Mouse (Mus musculus): ENCODE measurements around the gene Enox2. TPM values are rescaled to one million over a fixed set of nuclear protein-coding genes. Genes with fewer than 3 reads are reported as not detected.
"Not testable (repeated sequence)": the region's sequence is repeated elsewhere in the genome, so short reads cannot be mapped to it uniquely, and the experiment has no call there.

The Enox2 gene
- polyA plus RNA-seq, 1 experiment = 7.2 TPM

- TF ChIP-seq CTCF (IDR thresholded peaks at IDR 0.05; ENCODE audit: extremely low read depth, insufficient read depth, low read length) = no peak
- no peak for TF ChIP-seq POLR2A (IDR thresholded peaks at IDR 0.05; ENCODE audit: extremely low read depth, insufficient read depth, low read length)
- H3K4me1 ChIP-seq (ENCODE audit: control insufficient read depth, insufficient read depth, low read length) = no peaks in the 10 kb centered on the region
- no peak overlapping the region for H3K27ac ChIP-seq (ENCODE audit: insufficient read depth, low read length)
- H3K4me3 ChIP-seq (ENCODE audit: insufficient read depth, low read length) = no peak overlapping the region
These were observed 106.9 kb downstream of the Enox2 start for GRCm38 (mm10) chrX:49181136-49181535.

GRCm38 (mm10) chrX:49178670-49179069 is 109.4 kb downstream of the Enox2 start:
- TF ChIP-seq POLR2A (IDR thresholded peaks at IDR 0.05; ENCODE audit: extremely low read depth, insufficient read depth, low read length) (no peak), CTCF (IDR thresholded peaks at IDR 0.05; ENCODE audit: extremely low read depth, insufficient read depth, low read length) (no peak)
- no peak overlapping the region for H3K27ac ChIP-seq (ENCODE audit: insufficient read depth, low read length)
- no peaks in the 10 kb centered on the region for H3K4me1 ChIP-seq (ENCODE audit: control insufficient read depth, insufficient read depth, low read length)
- no peak overlapping the region for H3K4me3 ChIP-seq (ENCODE audit: insufficient read depth, low read length)

GRCm38 (mm10) chrX:49154280-49154679 is 133.8 kb downstream of the Enox2 start:
- Histone ChIP-seq H3K4me3 (ENCODE audit: insufficient read depth, low read length) (no peak overlapping the region), H3K4me1 (ENCODE audit: control insufficient read depth, insufficient read depth, low read length) (no peaks in the 10 kb centered on the region), H3K27ac (ENCODE audit: insufficient read depth, low read length) (no peak overlapping the region)
- TF ChIP-seq POLR2A (IDR thresholded peaks at IDR 0.05; ENCODE audit: extremely low read depth, insufficient read depth, low read length) (no peak), CTCF (IDR thresholded peaks at IDR 0.05; ENCODE audit: extremely low read depth, insufficient read depth, low read length) (no peak)

GRCm38 (mm10) chrX:49124774-49125429 is 163.2 kb downstream of the Enox2 start:
- H3K27ac ChIP-seq (ENCODE audit: insufficient read depth, low read length) = no peak overlapping the region
- TF ChIP-seq CTCF (IDR thresholded peaks at IDR 0.05; ENCODE audit: extremely low read depth, insufficient read depth, low read length) (no peak), POLR2A (IDR thresholded peaks at IDR 0.05; ENCODE audit: extremely low read depth, insufficient read depth, low read length) (no peak)
- no peak overlapping the region for H3K4me3 ChIP-seq (ENCODE audit: insufficient read depth, low read length)
- no peaks in the 10 kb centered on the region for H3K4me1 ChIP-seq (ENCODE audit: control insufficient read depth, insufficient read depth, low read length)

- TF ChIP-seq POLR2A (IDR thresholded peaks at IDR 0.05; ENCODE audit: extremely low read depth, insufficient read depth, low read length) (no peak), CTCF (IDR thresholded peaks at IDR 0.05; ENCODE audit: extremely low read depth, insufficient read depth, low read length) (no peak)
- Histone ChIP-seq H3K4me1 (ENCODE audit: control insufficient read depth, insufficient read depth, low read length) (no peaks in the 10 kb centered on the region), H3K27ac (ENCODE audit: insufficient read depth, low read length) (no peak overlapping the region), H3K4me3 (ENCODE audit: insufficient read depth, low read length) (no peak overlapping the region)
These were observed 171.6 kb downstream of the Enox2 start for GRCm38 (mm10) chrX:49116465-49116864.

- no peak overlapping the region for H3K4me3 ChIP-seq (ENCODE audit: insufficient read depth, low read length)
- H3K27ac ChIP-seq (ENCODE audit: insufficient read depth, low read length) = no peak overlapping the region
- no peaks in the 10 kb centered on the region for H3K4me1 ChIP-seq (ENCODE audit: control insufficient read depth, insufficient read depth, low read length)
- TF ChIP-seq POLR2A (IDR thresholded peaks at IDR 0.05; ENCODE audit: extremely low read depth, insufficient read depth, low read length) (no peak), CTCF (IDR thresholded peaks at IDR 0.05; ENCODE audit: extremely low read depth, insufficient read depth, low read length) (no peak)
These were observed 175.6 kb downstream of the Enox2 start for GRCm38 (mm10) chrX:49112412-49112811.

- H3K4me3 ChIP-seq (ENCODE audit: insufficient read depth, low read length); H3K27ac ChIP-seq (ENCODE audit: insufficient read depth, low read length); H3K4me1 ChIP-seq (ENCODE audit: control insufficient read depth, insufficient read depth, low read length): not testable (repeated sequence)
These were observed 187.5 kb downstream of the Enox2 start for GRCm38 (mm10) chrX:49100542-49100941.

- no peak overlapping the region for H3K4me3 ChIP-seq (ENCODE audit: insufficient read depth, low read length)
- TF ChIP-seq POLR2A (IDR thresholded peaks at IDR 0.05; ENCODE audit: extremely low read depth, insufficient read depth, low read length) = no peak
- TF ChIP-seq CTCF (IDR thresholded peaks at IDR 0.05; ENCODE audit: extremely low read depth, insufficient read depth, low read length) = no peak
These were observed 191.8 kb downstream of the Enox2 start for GRCm38 (mm10) chrX:49096249-49096648.

GRCm38 (mm10) chrX:49075055-49075454 is 213.0 kb downstream of the Enox2 start:
- TF ChIP-seq CTCF (IDR thresholded peaks at IDR 0.05; ENCODE audit: extremely low read depth, insufficient read depth, low read length) (no peak), POLR2A (IDR thresholded peaks at IDR 0.05; ENCODE audit: extremely low read depth, insufficient read depth, low read length) (no peak)
- no peaks in the 10 kb centered on the region for H3K4me1 ChIP-seq (ENCODE audit: control insufficient read depth, insufficient read depth, low read length)
- no peak overlapping the region for H3K27ac ChIP-seq (ENCODE audit: insufficient read depth, low read length)
- H3K4me3 ChIP-seq (ENCODE audit: insufficient read depth, low read length) = no peak overlapping the region

More at GRCm38 (mm10) chrX:49096249-49096648, 191.8 kb downstream of the Enox2 start:
- no peaks in the 10 kb centered on the region for H3K4me1 ChIP-seq (ENCODE audit: control insufficient read depth, insufficient read depth, low read length)
- H3K27ac ChIP-seq (ENCODE audit: insufficient read depth, low read length) = no peak overlapping the region

- Histone ChIP-seq H3K4me1 (ENCODE audit: control insufficient read depth, insufficient read depth, low read length) (no peaks in the 10 kb centered on the region), H3K4me3 (ENCODE audit: insufficient read depth, low read length) (no peak overlapping the region), H3K27ac (ENCODE audit: insufficient read depth, low read length) (no peak overlapping the region)
- TF ChIP-seq CTCF (IDR thresholded peaks at IDR 0.05; ENCODE audit: extremely low read depth, insufficient read depth, low read length) = no peak
These were observed 214.5 kb downstream of the Enox2 start for GRCm38 (mm10) chrX:49073563-49073962.
